Mouse (Mus musculus) forebrain, embryonic 14.5 days (tissue): ENCODE measurements at regions not wholly inside any gene's neighbourhood (a gene's known extent, or its start where the extent isn't known, plus 50 kb on each side); places are given as distances from the start of the nearest gene placed in this dataset.

ENCODE experiments used
- ATAC-seq: fragments of 200-750 bp; cut with Nextera tagmentation; 2 replicates; pipeline ENCODE4 v1.8.0; 2017; ENCODE audit warnings: mild to moderate bottlenecking, moderate library complexity
- DNase-seq: peaks from one replicate; pipeline ENCODE4 v3.0.0-alpha.2; 2015; ENCODE audit warnings: low spot score
- H3K27ac ChIP-seq: fragments of 300-500 bp; sonication (generic); 2 replicates; pipeline ENCODE4 v1.5.1; 2014; ENCODE audit warnings: low read depth, mild to moderate bottlenecking, control low read depth, low read length, moderate library complexity
- H3K27me3 ChIP-seq: fragments of 300-500 bp; sonication (generic); replicated peaks from 2 replicates; pipeline ENCODE4 v1.6.1; 2014; ENCODE audit warnings: low read length, control low read depth, mixed read lengths; ENCODE audit not compliant: control insufficient read depth, insufficient read depth
- H3K36me3 ChIP-seq: fragments of 300-500 bp; sonication (generic); 2 replicates; pipeline ENCODE4 v1.6.1; 2014; ENCODE audit warnings: low read length, control low read depth; ENCODE audit not compliant: control insufficient read depth, insufficient read depth
- H3K4me1 ChIP-seq: fragments of 300-500 bp; sonication (generic); 2 replicates; pipeline ENCODE4 v1.6.1; 2014; ENCODE audit warnings: antibody characterized with exemption, low read length, control low read depth; ENCODE audit not compliant: control insufficient read depth, insufficient read depth
- H3K4me2 ChIP-seq: fragments of 300-500 bp; sonication (generic); 2 replicates; pipeline ENCODE4 v1.6.1; 2014; ENCODE audit warnings: mild to moderate bottlenecking, control low read depth, low read length
- H3K4me3 ChIP-seq: fragments of 300-500 bp; sonication (generic); 2 replicates; pipeline ENCODE4 v1.5.1; 2014; ENCODE audit warnings: low read depth, low read length, control low read depth
- H3K9ac ChIP-seq: fragments of 300-500 bp; sonication (generic); 2 replicates; pipeline ENCODE4 v1.6.1; 2014; ENCODE audit warnings: mild to moderate bottlenecking, low read length, control low read depth, moderate library complexity
- H3K9me3 ChIP-seq: fragments of 300-500 bp; sonication (generic); replicated peaks from 2 replicates; pipeline ENCODE4 v1.6.1; 2016; ENCODE audit warnings: low read length, control low read depth, mixed read lengths; ENCODE audit not compliant: control insufficient read depth
- WGBS: fragments of 180-500 bp; shearing (Covaris S2); extraction: QIAGEN DNeasy Blood & Tissue Kit; methylation state at CpG from one replicate; pipeline ENCODE4 v1.1.7; 2014; 5-methylcytosine and 5-hydroxymethylcytosine counted together

- Histone ChIP-seq H3K4me1 (peaks cover 17% of the 10 kb centered on the region), H3K4me3 (no peak overlapping the region), H3K36me3 (no peaks in the 10 kb centered on the region), H3K27ac (no peak overlapping the region), H3K27me3 (peaks cover 23% of the 10 kb centered on the region), H3K9me3 (no peaks in the 10 kb centered on the region), H3K4me2 (no peak overlapping the region), H3K9ac (no peak overlapping the region)
- ATAC-seq (no peak; the same call in 1 of the 2 replicates), DNase-seq (no peak)
- 37% methylated on average over 7 of the region's 7 CpGs for WGBS
Measured at GRCm38 (mm10) chr4:124395966-124396395, 214.6 kb downstream of the 3100002H09Rik start.

- DNase-seq (peak; percentile 77), ATAC-seq (peak; percentile 81)
- no peaks in the 10 kb centered on the region for H3K9me3 ChIP-seq
- no peak overlapping the region for H3K4me3 ChIP-seq
- H3K4me2 ChIP-seq = no peak overlapping the region
- peaks cover 11% of the 10 kb centered on the region for H3K4me1 ChIP-seq
- WGBS = 15% methylated on average over 14 of the region's 14 CpGs
- H3K9ac ChIP-seq = no peak overlapping the region
- H3K27me3 ChIP-seq = peaks cover 23% of the 10 kb centered on the region
- H3K27ac ChIP-seq = no peak overlapping the region
- H3K36me3 ChIP-seq = no peaks in the 10 kb centered on the region
Measured at GRCm38 (mm10) chr4:124395069-124395965, 215.3 kb downstream of the 3100002H09Rik start.

DNA sequence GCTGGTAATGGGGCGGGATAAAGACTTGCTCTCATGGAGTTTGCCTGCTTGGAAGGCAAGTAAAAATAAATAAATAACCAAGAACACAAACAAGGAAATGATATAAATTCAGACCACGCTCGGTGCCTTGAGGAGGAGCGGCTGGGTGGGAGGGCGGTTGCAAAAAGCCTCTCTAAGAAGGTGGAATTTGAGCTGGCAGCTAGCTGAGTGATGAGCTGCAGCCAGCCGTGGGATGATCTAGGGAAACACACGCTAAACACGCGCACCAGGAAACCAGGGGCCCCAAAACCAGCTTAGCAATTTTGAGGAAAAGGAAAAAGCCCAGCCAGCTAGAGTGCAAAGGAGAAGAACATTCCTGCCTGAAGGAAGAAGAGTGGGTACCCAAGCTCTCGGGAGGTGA lies 217.0 kb downstream of the 3100002H09Rik start:
- ATAC-seq (no peak), DNase-seq (no peak)
- Histone ChIP-seq H3K9ac (no peak overlapping the region), H3K4me2 (no peak overlapping the region), H3K4me1 (peaks cover 11% of the 10 kb centered on the region), H3K27me3 (peaks cover 17% of the 10 kb centered on the region), H3K4me3 (no peak overlapping the region), H3K36me3 (no peaks in the 10 kb centered on the region), H3K9me3 (no peaks in the 10 kb centered on the region), H3K27ac (no peak overlapping the region)
- WGBS = 75% methylated on average over 10 of the region's 10 CpGs

- no peak overlapping the region for H3K4me2 ChIP-seq
- peaks cover 4% of the 10 kb centered on the region; the same call in 1 of the 2 replicates for H3K27me3 ChIP-seq
Measured at GRCm38 (mm10) chr4:124389067-124389466, 221.5 kb downstream of the 3100002H09Rik start.

DNA sequence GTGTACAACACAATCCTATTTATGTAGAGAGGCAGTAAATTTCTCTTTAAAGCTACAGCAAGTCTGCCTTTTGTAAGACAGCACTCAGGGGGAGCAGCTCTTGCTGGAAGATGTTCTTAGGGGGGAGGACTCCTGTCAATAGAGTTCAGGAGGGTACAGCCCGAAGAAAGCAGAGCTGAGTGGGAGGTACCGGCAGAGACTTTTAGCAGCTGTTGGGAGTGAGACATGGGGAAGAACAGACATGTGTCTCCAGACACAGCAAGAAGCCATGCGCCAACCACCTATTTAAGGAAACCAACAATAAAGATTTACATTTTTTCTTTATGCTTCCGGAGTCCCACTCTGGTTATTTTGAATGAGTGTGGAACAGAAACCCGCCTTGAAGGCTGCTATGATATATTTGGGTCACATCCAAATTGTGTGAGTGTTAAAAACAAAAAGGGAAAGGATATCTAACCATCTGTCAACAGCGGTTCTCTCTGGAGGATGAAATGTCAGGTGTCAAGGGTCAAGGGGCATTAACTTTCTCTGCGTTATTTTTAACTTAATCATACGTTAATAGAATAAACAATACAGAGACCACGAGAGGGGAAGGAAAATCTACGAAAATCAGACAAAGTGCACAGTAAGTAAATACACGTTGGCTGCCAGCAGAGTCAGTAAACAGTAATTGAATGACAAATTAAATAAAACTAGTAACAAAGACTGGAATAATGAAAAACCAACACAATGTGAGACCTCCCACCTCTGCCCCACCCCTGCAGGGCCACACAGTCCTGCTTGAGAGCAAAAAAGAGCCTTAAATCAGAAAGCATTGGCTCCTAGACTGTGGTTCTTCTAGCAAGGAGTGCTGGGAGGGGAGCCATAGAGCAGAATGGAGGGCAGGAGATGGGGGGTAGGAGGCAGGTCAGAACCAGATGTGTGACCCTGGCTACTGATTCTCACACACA lies 225.2 kb downstream of the 3100002H09Rik start:
- ATAC-seq (no peak), DNase-seq (no peak)
- no peaks in the 10 kb centered on the region for H3K36me3 ChIP-seq
- no peak overlapping the region for H3K4me3 ChIP-seq
- H3K4me1 ChIP-seq = no peaks in the 10 kb centered on the region
- H3K4me2 ChIP-seq = no peak overlapping the region
- no peak overlapping the region for H3K27ac ChIP-seq
- no peaks in the 10 kb centered on the region for H3K9me3 ChIP-seq
- no peak overlapping the region for H3K9ac ChIP-seq
- H3K27me3 ChIP-seq = no peaks in the 10 kb centered on the region
- WGBS = 53% methylated on average over 11 of the region's 11 CpGs

More at GRCm38 (mm10) chr4:124389067-124389466, 221.5 kb downstream of the 3100002H09Rik start:
- ATAC-seq (no peak), DNase-seq (no peak)
- H3K4me3 ChIP-seq = no peak overlapping the region
- 81% methylated on average over 10 of the region's 10 CpGs for WGBS
- no peaks in the 10 kb centered on the region for H3K36me3 ChIP-seq
- no peak overlapping the region for H3K27ac ChIP-seq
- no peaks in the 10 kb centered on the region for H3K9me3 ChIP-seq
- H3K4me1 ChIP-seq = no peaks in the 10 kb centered on the region
- H3K9ac ChIP-seq = no peak overlapping the region

- Histone ChIP-seq H3K27ac (no peak overlapping the region), H3K9ac (no peak overlapping the region), H3K9me3 (no peaks in the 10 kb centered on the region), H3K4me2 (no peak overlapping the region), H3K27me3 (no peaks in the 10 kb centered on the region), H3K4me1 (no peaks in the 10 kb centered on the region; the same call in 1 of the 2 replicates), H3K36me3 (no peaks in the 10 kb centered on the region), H3K4me3 (no peak overlapping the region)
- 83% methylated on average over 5 of the region's 5 CpGs for WGBS
- ATAC-seq (no peak), DNase-seq (no peak)
Measured at GRCm38 (mm10) chr4:124376504-124376903, 234.1 kb downstream of the 3100002H09Rik start.

DNA sequence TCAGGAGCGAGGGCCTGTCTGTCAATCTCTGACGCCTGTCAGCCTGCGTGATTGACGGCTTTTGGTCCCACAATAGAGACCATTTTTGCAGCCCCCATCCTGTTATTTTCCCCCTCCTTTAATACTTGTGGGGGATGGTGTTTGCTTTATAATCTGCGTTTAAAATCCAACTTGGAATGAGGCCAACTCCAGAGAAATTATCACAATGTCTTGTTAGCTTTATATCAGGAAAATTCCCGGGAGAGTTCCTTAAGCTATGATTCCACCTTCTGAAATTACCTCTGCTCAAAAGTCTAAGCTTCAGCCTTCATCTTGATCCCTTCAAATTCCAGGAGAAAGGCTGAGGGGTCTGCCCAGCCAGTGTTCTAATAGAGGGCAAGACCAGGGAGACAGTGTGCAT lies 235.0 kb downstream of the 3100002H09Rik start:
- ATAC-seq (no peak), DNase-seq (peak; percentile 59)
- H3K27ac ChIP-seq = no peak overlapping the region

DNA sequence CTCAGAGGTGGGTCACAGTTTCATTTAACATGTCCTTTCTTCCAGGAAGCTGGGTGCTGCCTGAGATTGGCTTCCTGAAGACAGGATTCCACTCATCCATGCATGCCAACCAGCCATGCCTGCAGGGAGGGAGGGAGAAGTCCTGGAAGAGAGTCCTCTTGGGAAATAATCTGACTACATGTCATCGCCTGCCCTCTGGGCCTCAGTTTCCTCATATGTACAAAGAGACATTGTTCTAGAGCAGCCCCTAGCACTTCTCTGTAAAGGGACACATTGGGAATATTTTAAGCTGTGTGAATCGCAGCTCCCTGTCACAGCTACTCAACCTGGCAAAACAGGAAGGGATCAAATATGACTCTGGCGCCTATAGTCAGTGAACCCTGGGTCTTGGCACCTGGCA lies 241.8 kb downstream of the 3100002H09Rik start:
- no peaks in the 10 kb centered on the region for H3K9me3 ChIP-seq
- WGBS = 87% methylated on average over 3 of the region's 3 CpGs
- no peaks in the 10 kb centered on the region for H3K27me3 ChIP-seq
- ATAC-seq = no peak
- H3K4me2 ChIP-seq = no peak overlapping the region
- peaks cover 5% of the 10 kb centered on the region; the same call in 1 of the 2 replicates for H3K4me1 ChIP-seq
- H3K4me3 ChIP-seq = no peak overlapping the region
- H3K27ac ChIP-seq = no peak overlapping the region
- H3K9ac ChIP-seq = no peak overlapping the region
- H3K36me3 ChIP-seq = no peaks in the 10 kb centered on the region
- no peak for DNase-seq

More for the DNA sequence above, 235.0 kb downstream of the 3100002H09Rik start:
- H3K36me3 ChIP-seq = no peaks in the 10 kb centered on the region
- H3K27me3 ChIP-seq = no peaks in the 10 kb centered on the region
- no peak overlapping the region for H3K4me3 ChIP-seq
- H3K4me2 ChIP-seq = no peak overlapping the region
- WGBS = 52% methylated on average over 6 of the region's 6 CpGs
- H3K9ac ChIP-seq = no peak overlapping the region
- H3K4me1 ChIP-seq = no peaks in the 10 kb centered on the region; the same call in 1 of the 2 replicates
- H3K9me3 ChIP-seq = no peaks in the 10 kb centered on the region
